Mouse (Mus musculus): ENCODE data around the gene Zranb1. TPM values are rescaled to one million over a fixed set of nuclear protein-coding genes. Genes with fewer than 3 reads are reported as not detected.

Gene Zranb1
- polyA plus RNA-seq, 1 experiment from 2014 or later, result 17.3 TPM

- H3K27ac ChIP-seq (ENCODE audit: low read length), result no peak overlapping the region
- H3K36me3 ChIP-seq (ENCODE audit: control insufficient read depth, insufficient read depth, low read length), result no peaks in the 10 kb centered on the region
- H3K4me3 ChIP-seq (ENCODE audit: low read depth, low read length), result no peak overlapping the region
- ATAC-seq (ENCODE audit: insufficient number of reproducible peaks, insufficient read depth, low FRiP score, low read depth), result no peak
- no peak overlapping the region for H3K4me2 ChIP-seq (replicated peaks; ENCODE audit: low read depth, low read length)
- no peaks in the 10 kb centered on the region for H3K9me3 ChIP-seq (ENCODE audit: control insufficient read depth, low read depth, low read length)
- WGBS, result 30% methylated on average over 6 of the region's 6 CpGs
- H3K27me3 ChIP-seq (ENCODE audit: control insufficient read depth, insufficient read depth, low read length), result no peaks in the 10 kb centered on the region
- peaks cover 24% of the 10 kb centered on the region for H3K4me1 ChIP-seq (ENCODE audit: control insufficient read depth, insufficient read depth, low read length)
- no peak overlapping the region for H3K9ac ChIP-seq (replicated peaks; ENCODE audit: low read depth, low read length)
Observed at GRCm38 (mm10) chr7:133019481-133020020, 88.6 kb downstream of the Zranb1 start.

GRCm38 (mm10) chr7:133024694-133025093, 93.8 kb downstream of the Zranb1 start:
- peak; percentile 10; the same call in 1 of the 2 replicates for ATAC-seq (ENCODE audit: insufficient number of reproducible peaks, insufficient read depth, low FRiP score, low read depth)
- Histone ChIP-seq H3K27ac (ENCODE audit: low read length) (no peak overlapping the region), H3K4me2 (replicated peaks; ENCODE audit: low read depth, low read length) (no peak overlapping the region), H3K4me3 (ENCODE audit: low read depth, low read length) (no peak overlapping the region), H3K9ac (replicated peaks; ENCODE audit: low read depth, low read length) (no peak overlapping the region), H3K4me1 (ENCODE audit: control insufficient read depth, insufficient read depth, low read length) (peaks cover 15% of the 10 kb centered on the region), H3K27me3 (ENCODE audit: control insufficient read depth, insufficient read depth, low read length) (no peaks in the 10 kb centered on the region), H3K36me3 (ENCODE audit: control insufficient read depth, insufficient read depth, low read length) (no peaks in the 10 kb centered on the region), H3K9me3 (ENCODE audit: control insufficient read depth, low read depth, low read length) (no peaks in the 10 kb centered on the region)
- 22% methylated on average over 1 of the region's 1 CpGs for WGBS

- Histone ChIP-seq H3K4me1 (ENCODE audit: control insufficient read depth, insufficient read depth, low read length) (peaks cover 14% of the 10 kb centered on the region), H3K36me3 (ENCODE audit: control insufficient read depth, insufficient read depth, low read length) (no peaks in the 10 kb centered on the region; the same call in 1 of the 2 replicates), H3K27me3 (ENCODE audit: control insufficient read depth, insufficient read depth, low read length) (no peaks in the 10 kb centered on the region), H3K9me3 (ENCODE audit: control insufficient read depth, low read depth, low read length) (no peaks in the 10 kb centered on the region), H3K9ac (replicated peaks; ENCODE audit: low read depth, low read length) (no peak overlapping the region), H3K4me3 (ENCODE audit: low read depth, low read length) (no peak overlapping the region), H3K4me2 (replicated peaks; ENCODE audit: low read depth, low read length) (no peak overlapping the region), H3K27ac (ENCODE audit: low read length) (no peak overlapping the region)
- no peak for ATAC-seq (ENCODE audit: insufficient number of reproducible peaks, insufficient read depth, low FRiP score, low read depth)
- 74% methylated on average over 4 of the region's 4 CpGs for WGBS
Observed at GRCm38 (mm10) chr7:133027930-133028329, 97.0 kb downstream of the Zranb1 start.

GRCm38 (mm10) chr7:133029004-133029403, 98.1 kb downstream of the Zranb1 start:
- Histone ChIP-seq H3K27me3 (ENCODE audit: control insufficient read depth, insufficient read depth, low read length) (no peaks in the 10 kb centered on the region), H3K4me3 (ENCODE audit: low read depth, low read length) (no peak overlapping the region), H3K36me3 (ENCODE audit: control insufficient read depth, insufficient read depth, low read length) (no peaks in the 10 kb centered on the region; the same call in 1 of the 2 replicates), H3K4me1 (ENCODE audit: control insufficient read depth, insufficient read depth, low read length) (peaks cover 24% of the 10 kb centered on the region), H3K9me3 (ENCODE audit: control insufficient read depth, low read depth, low read length) (no peaks in the 10 kb centered on the region), H3K27ac (ENCODE audit: low read length) (no peak overlapping the region), H3K9ac (replicated peaks; ENCODE audit: low read depth, low read length) (no peak overlapping the region), H3K4me2 (replicated peaks; ENCODE audit: low read depth, low read length) (no peak overlapping the region)
- 70% methylated on average over 8 of the region's 8 CpGs for WGBS
- ATAC-seq (ENCODE audit: insufficient number of reproducible peaks, insufficient read depth, low FRiP score, low read depth), result no peak

GRCm38 (mm10) chr7:133029496-133030047, 98.6 kb downstream of the Zranb1 start:
- H3K9ac ChIP-seq (replicated peaks; ENCODE audit: low read depth, low read length), result no peak overlapping the region
- H3K36me3 ChIP-seq (ENCODE audit: control insufficient read depth, insufficient read depth, low read length), result no peaks in the 10 kb centered on the region; the same call in 1 of the 2 replicates
- peaks cover 29% of the 10 kb centered on the region for H3K4me1 ChIP-seq (ENCODE audit: control insufficient read depth, insufficient read depth, low read length)
- H3K9me3 ChIP-seq (ENCODE audit: control insufficient read depth, low read depth, low read length), result no peaks in the 10 kb centered on the region
- no peaks in the 10 kb centered on the region for H3K27me3 ChIP-seq (ENCODE audit: control insufficient read depth, insufficient read depth, low read length)
- H3K4me3 ChIP-seq (ENCODE audit: low read depth, low read length), result no peak overlapping the region
- no peak overlapping the region for H3K4me2 ChIP-seq (replicated peaks; ENCODE audit: low read depth, low read length)
- ATAC-seq (ENCODE audit: insufficient number of reproducible peaks, insufficient read depth, low FRiP score, low read depth), result peak; percentile 86
- peak overlapping the region; percentile 41; the same call in 1 of the 2 replicates for H3K27ac ChIP-seq (ENCODE audit: low read length)
- 61% methylated on average over 8 of the region's 8 CpGs for WGBS

- Histone ChIP-seq H3K4me2 (replicated peaks; ENCODE audit: low read depth, low read length) (no peak overlapping the region), H3K27ac (ENCODE audit: low read length) (no peak overlapping the region)
- WGBS, result 48% methylated on average over 9 of the region's 9 CpGs
Observed at GRCm38 (mm10) chr7:133032589-133033203, 101.8 kb downstream of the Zranb1 start.

GRCm38 (mm10) chr7:133035901-133036300, 105.0 kb downstream of the Zranb1 start:
- peaks cover 53% of the 10 kb centered on the region for H3K4me1 ChIP-seq (ENCODE audit: control insufficient read depth, insufficient read depth, low read length)

More at GRCm38 (mm10) chr7:133032589-133033203, 101.8 kb downstream of the Zranb1 start:
- no peaks in the 10 kb centered on the region; the same call in 1 of the 2 replicates for H3K36me3 ChIP-seq (ENCODE audit: control insufficient read depth, insufficient read depth, low read length)
- no peaks in the 10 kb centered on the region for H3K27me3 ChIP-seq (ENCODE audit: control insufficient read depth, insufficient read depth, low read length)
- H3K4me3 ChIP-seq (ENCODE audit: low read depth, low read length), result no peak overlapping the region
- H3K9ac ChIP-seq (replicated peaks; ENCODE audit: low read depth, low read length), result no peak overlapping the region
- no peaks in the 10 kb centered on the region for H3K9me3 ChIP-seq (ENCODE audit: control insufficient read depth, low read depth, low read length)
- peaks cover 36% of the 10 kb centered on the region for H3K4me1 ChIP-seq (ENCODE audit: control insufficient read depth, insufficient read depth, low read length)
- peak; percentile 21; the same call in 1 of the 2 replicates for ATAC-seq (ENCODE audit: insufficient number of reproducible peaks, insufficient read depth, low FRiP score, low read depth)

More at GRCm38 (mm10) chr7:133035901-133036300, 105.0 kb downstream of the Zranb1 start:
- no peak overlapping the region for H3K27ac ChIP-seq (ENCODE audit: low read length)
- no peak overlapping the region for H3K4me3 ChIP-seq (ENCODE audit: low read depth, low read length)
- H3K9ac ChIP-seq (replicated peaks; ENCODE audit: low read depth, low read length), result no peak overlapping the region
- no peak overlapping the region for H3K4me2 ChIP-seq (replicated peaks; ENCODE audit: low read depth, low read length)
- no peaks in the 10 kb centered on the region for H3K9me3 ChIP-seq (ENCODE audit: control insufficient read depth, low read depth, low read length)
- no peak for ATAC-seq (ENCODE audit: insufficient number of reproducible peaks, insufficient read depth, low FRiP score, low read depth)
- H3K36me3 ChIP-seq (ENCODE audit: control insufficient read depth, insufficient read depth, low read length), result no peaks in the 10 kb centered on the region
- H3K27me3 ChIP-seq (ENCODE audit: control insufficient read depth, insufficient read depth, low read length), result no peaks in the 10 kb centered on the region
